Mouse (Mus musculus) cerebellum, postnatal 14 days (tissue): ENCODE results near the gene V1ra8.
"Not testable (repeated sequence)": the region's sequence is repeated elsewhere in the genome, so short reads cannot be mapped to it uniquely, and the experiment has no call there.

ENCODE experiments used
- DNase-seq, 2 experiments: peaks; one replicate each; pipeline ENCODE4 v3.0.0; 2021; ENCODE audit warnings: mixed read lengths in 2 of 2

The V1ra8 gene

GRCm38 (mm10) chr6:90202493-90202892 is at the start of gene V1ra8:
Gene V1ra8, plus strand, starts transcription at chr6:90202793.
- not testable (repeated sequence) for DNase-seq

GRCm38 (mm10) chr6:90160139-90160538 is 42.5 kb upstream of the V1ra8 start:
- no peak for DNase-seq

GRCm38 (mm10) chr6:90174508-90174907 is 28.1 kb upstream of the V1ra8 start, which contains the start of gene Vmn1r52:
Gene Vmn1r52, plus strand, starts transcription at chr6:90174808.
- DNase-seq = no peak

GRCm38 (mm10) chr6:90224338-90224737 is 21.7 kb downstream of the V1ra8 start, which contains the start of gene Vmn1r53:
Gene Vmn1r53, minus strand, starts transcription at chr6:90224438.
- DNase-seq = no peak

GRCm38 (mm10) chr6:90232114-90232513 is 29.5 kb downstream of the V1ra8 start:
- not testable (repeated sequence) for DNase-seq

- no peak for DNase-seq
Observed at GRCm38 (mm10) chr6:90232681-90233080, 30.1 kb downstream of the V1ra8 start.

- no peak for DNase-seq
Observed at GRCm38 (mm10) chr6:90244019-90244418, 41.4 kb downstream of the V1ra8 start.

- DNase-seq = no peak
Observed at GRCm38 (mm10) chr6:90246000-90246399, 43.4 kb downstream of the V1ra8 start, which contains the start of gene Vmn1r54. Gene Vmn1r54, plus strand, starts transcription at chr6:90246300.
